Mouse (Mus musculus) spleen, postnatal 10 days (tissue): ENCODE data around the gene Neurod2.

Experiments
- DNase-seq, 2 experiments: peaks; one replicate each; pipeline ENCODE4 v3.0.0; 2021 to 2022; ENCODE audit warnings: low spot score in 2 of 2

Gene Neurod2

DNA sequence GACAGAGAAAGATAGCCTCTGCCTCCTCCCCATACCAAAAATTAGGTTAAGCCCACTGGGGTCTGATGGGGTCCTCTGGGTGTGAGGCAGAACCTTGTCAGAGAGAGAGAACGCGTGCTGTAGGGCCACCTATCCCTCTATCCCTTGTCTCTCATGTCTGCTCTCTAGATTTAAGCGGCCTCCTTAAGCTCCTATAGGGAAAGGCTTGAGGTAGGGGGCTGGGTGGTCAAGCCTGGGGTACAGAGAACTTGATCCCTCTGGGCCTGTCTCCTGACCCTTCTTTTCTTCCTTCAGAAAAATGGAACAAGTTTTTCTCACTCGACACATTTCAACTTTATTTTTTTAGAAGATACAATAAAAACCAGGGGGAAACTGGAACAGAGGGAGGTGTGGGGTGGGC, 3.4 kb upstream of the Neurod2 start:
- DNase-seq = no peak

DNA sequence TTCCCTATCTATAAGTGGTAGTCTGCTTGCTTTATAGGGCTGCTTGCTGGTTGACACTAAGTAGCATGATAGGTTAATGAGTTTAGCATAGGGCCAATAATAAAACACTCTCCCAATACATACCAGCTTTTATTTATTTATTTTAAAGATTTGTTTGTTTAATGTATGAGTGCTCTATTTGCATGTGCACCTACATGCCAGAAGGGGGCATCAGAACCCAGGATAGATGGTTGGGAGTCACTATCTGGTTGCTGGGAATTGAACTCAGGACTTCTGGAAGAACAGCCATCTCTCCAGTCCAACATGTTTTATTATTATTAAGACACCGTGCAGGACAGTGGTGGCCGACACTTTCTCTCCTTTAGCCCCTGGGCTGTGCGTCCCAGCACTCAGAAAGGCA, 2.7 kb upstream of the Neurod2 start:
- no peak for DNase-seq

DNA sequence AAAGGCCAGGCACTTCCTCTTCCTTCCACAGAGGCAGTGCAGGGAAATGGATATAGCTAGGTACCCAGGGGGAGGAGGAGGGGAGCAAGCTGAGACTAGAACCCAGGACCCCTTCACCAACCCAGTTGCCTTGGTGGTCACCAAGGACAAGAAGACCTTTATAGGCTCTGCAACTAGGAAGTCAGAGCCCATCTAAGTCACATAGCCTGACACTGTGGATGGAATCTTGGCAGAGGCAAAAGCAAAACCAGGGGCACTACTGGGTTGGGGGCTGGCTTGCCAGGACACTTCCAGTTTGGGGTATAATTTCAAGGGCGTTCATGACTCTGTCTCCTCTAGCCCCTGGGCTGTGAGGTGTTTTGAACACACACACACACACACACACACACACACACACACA, 2.0 kb upstream of the Neurod2 start:
- no peak for DNase-seq

DNA sequence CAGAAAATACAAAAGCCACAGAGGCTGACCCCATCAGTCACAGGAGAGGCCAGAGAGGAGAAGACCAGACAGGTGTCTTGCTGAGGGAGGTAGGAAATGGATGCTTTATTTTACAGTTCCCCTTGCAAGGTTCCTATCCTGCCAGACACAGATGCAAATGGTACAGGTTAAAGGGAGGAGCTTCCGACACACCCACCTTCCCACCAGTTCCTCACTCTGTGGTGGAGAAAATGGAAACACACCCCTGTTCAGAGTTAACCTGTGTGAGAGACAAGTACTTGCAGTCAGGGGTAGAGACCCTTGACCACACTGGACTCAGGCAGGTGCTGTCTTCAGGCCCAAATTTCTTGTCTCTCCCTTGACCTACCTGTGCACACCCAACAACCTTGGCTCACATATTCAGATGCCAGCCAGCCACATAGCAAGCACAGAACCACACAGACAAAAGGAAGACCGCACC, 1.3 kb upstream of the Neurod2 start:
- no peak for DNase-seq

DNA sequence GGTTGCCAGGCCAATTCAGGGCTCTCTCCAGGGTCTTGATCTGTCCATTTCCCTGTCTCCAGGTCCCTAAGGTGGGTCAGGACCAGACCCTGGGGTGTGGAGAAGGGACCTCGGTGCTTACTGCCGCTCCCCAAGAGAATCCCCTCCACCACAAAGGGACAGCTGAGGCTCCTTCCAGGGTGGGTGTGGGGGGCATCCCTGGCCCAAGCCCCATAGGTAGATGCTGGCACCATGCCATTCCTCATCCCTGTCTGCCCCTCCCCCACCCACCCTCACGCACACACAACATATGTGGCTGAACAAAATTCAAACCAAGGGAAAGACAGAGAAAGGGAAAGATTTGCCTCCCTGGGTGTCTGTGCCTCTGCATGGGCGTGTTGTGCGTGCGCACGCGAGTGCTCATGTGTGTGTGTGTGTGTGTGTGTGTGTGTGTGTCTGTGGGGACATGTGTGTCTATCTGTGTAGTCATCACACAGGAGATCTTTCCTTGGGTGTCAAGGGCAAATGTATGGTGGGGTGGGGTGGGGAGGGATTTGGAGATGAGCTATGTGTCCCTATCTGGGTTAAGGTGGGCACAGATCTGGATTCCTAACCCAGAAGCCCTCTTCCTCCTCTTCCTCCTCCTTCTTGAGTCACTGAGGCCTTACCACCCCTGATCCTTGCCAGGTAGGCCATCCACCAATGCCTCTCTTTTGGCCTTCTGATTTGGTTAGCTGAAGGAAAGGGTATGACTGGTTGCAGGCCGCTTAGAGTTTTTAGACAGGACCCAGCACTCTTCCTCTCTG, 704 bp upstream of the Neurod2 start:
- no peak for DNase-seq

DNA sequence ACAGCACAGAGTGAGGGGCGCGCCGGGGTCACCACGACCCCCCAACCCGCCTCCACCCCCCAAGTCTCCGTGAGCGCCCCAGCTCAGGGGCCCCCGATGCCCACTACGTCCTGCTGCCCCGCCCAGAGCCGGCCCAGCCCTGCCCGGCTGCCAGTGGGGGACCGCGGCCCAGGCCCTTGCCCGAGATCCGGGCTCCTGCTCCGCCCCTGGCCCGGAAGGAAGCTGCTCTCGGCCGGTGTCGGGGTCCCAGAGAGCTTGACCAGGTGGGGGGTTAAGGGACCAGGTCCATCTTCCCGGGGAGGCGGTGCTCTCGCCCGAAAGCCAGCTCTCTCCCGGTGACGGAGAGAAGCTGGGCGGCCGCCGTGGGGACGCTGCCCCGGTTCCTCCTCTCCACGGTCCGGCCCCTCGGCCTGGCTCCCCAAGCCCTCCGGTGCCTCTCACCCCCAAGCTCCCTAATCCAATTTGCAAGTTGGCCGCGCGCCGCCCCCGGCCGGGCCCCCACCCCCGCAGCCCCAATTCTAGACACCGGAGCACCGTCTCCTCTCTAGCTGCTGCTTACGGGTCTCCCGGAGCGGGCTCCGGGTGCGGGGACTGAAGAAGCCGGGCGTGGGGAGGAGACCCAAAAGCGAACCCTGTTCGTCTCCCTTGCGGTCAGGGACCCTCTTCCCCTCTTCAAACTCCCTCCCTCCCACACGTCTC, 928 bp downstream of the Neurod2 start:
- DNase-seq = no peak

DNA sequence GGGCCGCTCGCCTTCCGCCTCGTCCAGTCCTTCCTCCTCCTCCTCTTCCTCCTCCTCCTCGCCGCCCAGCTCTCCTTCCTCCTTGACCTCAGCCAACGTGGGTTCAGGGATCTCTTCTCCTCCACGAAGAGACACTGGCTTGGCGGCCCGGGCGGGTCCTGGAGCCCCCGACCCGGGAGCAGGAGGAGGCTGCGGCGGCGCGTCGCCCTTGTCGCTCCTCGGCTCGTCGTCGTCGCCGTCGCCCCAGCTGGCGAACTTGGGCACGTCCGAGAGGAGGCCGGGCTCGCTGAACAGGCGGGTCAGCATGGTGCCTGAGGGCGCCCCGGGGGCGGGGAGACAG, 1.4 kb downstream of the Neurod2 start:
- no peak for DNase-seq

DNA sequence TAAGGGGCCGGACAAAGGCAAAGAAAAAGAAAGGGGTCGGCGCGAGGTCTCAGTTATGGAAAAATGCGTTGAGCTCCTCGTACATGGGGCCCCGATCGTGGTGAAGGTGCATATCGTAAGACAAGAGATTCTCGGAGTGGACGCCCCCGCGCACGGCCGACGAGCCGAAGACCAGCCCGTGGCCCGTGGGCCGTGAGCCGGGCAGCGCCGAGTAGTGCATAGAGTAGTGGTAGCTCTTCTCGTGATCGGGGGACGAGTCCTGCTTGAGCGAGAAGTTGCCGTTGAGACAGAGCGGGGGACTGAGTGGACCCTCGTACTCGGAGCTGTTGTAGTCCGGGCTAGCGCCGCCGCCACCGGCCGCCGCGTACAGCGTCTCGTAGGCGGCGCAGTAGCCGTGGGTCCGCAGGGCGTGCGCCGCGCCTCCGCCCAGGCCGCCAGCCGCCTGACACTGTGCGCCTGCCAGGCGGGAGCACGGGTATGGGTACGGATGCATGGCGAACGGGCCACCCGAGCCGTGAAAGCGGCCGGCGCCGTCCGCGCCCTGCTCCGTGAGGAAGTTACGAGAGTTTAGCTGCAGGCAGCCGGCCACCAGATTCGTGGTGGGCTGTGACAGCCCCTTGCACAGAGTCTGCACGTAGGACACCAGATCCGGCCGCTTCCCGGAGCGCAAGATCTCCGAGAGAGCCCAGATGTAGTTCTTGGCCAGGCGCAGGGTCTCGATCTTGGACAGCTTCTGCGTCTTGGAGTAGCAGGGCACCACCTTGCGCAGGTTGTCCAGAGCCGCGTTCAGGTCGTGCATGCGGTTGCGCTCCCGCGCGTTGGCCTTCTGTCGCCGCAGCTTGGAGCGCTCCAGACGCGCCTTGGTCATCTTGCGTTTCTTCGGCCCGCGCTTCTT, 2.1 kb downstream of the Neurod2 start:
- DNase-seq = no peak

DNA sequence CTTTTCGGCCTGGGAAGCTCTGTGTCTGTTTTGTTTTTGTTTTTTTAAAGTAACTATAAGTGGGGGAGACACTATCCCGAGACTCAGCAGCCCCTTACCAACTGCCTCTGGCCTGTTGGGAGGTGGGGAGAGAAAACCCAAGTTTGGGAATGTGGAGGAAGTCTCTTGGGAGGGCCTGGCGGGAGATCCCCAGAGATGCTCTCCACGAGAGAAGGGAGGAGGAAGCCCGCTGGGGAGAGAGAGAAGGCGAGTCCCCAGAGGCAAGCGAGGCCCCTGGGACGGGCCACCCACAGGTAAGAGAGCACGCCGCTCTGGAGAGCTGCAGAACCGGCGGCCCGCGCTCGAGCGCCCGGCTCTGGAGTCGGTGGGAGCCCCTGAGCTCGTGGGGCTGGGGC, 2.7 kb downstream of the Neurod2 start:
- DNase-seq = no peak

DNA sequence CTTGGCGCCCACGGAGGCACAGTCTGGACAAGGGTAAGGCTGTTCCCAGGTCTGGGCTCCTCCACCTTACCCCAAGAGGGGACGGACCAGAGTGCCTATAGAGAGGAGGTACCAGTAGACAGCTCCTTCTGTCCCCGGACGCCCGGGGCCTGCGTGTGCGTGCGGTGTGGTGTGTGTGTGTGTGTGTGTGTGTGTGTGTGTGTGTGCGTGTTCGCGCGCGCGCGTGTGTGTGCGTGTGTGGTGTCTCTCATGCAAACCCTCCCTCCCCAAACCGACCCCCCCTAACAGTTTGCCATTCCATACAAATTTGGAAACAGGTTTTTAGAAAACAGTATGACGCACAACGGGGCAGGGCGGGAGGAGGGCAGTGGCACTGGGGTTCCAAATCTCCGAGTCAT, 3.6 kb downstream of the Neurod2 start:
- no peak for DNase-seq

DNA sequence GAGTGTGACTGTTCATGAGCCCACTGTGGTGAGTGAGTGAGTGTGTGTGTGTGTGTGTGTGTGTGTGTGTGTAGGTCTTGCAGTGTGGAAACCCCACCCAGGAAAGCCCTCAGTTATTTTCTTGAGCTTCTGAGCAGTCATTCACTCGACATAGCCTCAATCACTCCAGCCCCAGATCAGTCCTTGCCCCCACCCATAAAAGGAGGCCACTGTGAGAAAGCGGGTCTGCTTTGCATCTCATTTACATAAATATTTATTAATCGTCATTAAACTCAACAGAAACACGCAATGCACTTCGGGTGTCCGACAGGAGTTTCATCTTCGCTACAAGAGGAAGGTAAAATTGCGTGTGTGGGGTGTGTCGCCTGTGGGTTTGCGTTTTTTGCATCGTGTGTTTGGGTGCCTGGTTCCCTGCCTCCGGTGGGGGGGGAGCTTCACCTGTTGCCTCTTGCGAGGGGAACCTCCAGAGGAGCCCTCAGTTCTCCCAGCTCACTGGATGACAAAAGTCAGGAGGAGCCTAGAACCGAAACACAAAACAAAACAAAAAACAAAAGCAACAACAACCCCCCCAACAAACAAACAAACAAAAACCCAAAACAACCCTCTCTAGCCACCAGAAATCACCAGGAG, 4.1 kb downstream of the Neurod2 start:
- no peak for DNase-seq

DNA sequence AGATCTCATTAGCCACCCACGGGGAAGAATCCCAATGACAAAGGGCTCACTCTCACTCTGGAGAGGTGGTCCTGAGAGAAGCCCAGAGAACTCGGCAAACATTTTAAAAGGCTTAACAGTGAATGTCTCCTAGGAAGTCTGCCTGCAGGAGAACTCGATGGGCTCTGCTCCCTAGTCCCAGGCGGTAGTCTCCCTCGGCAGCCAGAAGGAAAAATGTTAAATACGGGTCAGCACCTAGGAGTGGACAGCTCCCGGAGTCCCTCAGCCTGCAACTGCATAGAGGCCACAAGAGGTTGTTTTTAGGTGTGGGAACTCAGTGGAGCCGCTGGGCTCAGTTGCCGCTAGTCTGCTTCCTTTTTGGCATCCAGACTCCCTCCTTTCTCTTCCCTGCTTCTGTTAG, 5.5 kb downstream of the Neurod2 start:
- DNase-seq = no peak

DNA sequence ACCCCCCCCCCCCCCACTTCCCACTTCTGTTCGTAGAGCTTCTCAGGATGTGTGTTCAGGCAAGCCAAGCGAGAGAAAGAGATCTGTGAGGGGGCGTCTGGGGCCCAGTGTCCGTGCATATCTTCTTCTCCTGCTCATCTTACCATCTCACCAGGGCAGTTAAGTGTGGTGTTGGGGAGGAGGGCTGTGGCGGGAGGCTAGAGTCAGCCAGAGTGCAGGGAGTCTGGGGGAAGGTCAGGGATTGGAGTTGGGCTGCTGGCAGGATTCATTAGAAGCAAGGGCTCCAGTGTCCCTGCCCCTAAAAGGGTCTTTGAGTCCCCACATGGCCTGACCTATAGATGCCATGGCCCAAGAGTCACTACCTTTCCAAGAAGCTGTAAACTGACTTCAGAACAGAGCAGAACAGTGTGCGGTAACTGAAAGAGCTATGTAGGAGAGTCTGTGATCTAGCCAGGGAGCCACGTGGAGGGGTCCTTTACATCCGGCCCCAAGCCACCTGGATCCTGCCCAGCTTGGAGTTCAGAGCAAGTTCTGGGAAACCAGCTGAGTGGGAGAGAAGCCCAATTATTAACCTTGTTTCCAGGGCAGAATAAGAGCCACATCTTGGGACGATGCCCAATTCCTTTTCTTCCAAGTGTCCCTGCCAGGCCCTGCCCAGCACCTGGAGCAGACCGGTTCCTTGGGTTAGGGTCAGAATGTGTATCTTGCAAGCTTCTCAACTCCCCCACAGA, 6.1 kb downstream of the Neurod2 start:
- DNase-seq = no peak

DNA sequence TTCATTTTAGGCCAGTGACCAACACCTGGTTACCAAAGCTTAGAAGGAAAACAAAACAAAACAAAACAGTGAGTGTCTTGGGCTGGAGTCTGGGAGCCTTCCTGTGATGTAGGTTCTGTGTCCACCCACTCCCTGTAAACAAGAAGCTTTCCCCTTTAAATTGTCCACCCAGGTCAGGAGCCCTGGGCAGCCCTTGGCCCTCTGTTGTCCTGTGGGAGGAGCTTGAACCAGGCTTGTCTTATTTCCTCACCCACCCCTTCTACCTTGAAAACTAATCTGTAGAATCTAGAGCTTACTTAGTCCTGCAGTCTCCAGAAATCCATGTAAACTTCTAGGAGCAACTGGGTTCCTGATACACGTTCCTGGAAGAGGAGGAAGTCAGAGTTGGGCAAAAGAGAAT, 7.3 kb downstream of the Neurod2 start:
- DNase-seq = no peak

DNA sequence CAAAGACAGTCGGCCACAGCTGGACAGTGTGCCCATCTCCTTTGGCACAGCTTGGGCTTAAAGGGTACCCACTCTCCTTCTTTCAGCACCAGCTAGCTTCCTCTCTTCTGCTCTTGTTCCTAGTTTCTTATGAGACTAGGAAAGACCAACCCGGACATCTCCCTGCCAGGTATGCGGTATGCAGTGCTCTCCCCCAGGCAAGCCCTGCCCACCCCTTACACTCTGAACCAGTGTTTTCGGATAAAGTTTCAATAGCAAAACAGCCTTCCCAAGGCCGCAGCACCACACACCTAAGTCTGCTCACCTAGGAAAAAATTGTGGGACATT, 7.8 kb downstream of the Neurod2 start:
- no peak for DNase-seq

DNA sequence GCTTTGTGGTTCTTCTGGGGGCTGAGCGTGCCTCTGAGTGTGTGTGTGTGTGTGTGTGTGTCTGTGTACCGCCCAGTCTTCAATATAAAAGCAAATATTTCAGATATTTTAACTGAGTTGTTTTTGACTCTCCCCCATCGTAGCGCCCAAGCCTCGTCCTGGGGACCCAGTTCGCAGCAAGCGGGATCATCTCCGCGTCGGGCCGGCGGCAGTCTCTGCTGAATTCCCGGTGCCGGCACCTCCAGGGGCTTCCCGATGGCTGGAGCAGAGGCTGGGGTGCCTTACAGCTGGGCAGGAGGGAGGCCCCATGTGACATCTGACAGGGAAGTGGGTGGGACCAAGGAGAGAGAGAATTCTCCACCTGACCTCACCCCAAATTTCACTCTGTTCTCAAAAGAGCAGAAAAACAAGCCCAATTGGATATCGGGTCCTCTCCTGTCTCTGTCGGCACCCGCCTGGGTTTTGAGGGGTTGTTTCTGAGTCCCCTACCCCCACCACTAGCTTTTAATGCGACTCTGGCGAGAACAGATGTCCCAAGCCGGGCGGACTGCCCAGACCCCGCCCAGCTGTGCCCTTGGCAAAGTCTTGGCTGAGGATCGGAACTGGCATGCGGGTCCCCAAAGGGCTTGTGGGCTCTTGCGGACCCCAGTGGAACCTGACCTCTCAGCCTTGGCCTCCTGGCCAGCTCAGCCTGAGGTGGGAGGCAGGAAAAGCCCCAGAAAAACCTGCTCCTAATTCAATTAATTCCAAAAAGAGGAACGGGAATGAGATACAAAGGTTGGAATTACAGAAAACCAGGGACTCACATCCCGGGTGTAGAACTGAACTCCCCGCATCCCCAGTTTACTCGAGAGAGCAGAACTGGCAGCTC, 8.4 kb downstream of the Neurod2 start:
- DNase-seq = no peak

DNA sequence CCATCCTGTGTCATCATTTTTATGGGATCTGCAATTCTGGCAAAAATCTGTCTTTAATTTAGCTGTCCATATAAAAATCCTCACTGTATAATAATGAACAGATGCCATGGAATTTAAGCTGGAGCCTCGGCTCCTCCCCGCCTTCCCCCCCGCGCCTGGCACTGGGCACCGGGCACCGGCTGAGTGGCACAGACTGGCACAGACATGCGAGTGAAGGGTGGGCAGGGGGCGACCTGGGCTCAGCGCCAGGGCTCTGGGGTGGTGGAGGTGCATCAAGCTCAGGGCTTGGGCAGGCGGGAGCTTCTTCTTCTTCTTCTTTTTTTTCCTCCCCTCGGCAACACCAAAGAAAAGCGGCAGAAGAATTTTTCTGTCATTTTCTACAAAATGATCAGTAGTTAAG, 9.1 kb downstream of the Neurod2 start:
- no peak for DNase-seq

DNA sequence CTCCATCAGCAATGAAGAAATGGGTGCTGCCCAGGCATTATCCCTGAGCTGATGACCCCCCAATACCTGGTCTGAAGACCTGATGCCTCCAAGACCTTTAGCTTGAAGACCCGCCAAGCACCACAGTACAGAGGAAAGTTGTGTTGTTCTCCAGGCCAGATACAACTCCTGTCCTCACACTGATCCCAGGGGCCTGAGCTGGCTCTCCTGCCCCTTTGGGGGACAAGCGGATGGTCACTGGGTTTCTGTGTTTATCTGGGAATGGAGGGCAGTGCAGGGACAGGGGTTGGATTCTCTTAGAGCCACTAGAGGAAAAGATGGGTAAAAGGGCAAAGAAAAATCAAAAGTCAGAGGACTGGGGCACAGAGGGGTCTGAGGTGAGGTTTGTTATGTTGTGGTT, 9.5 kb downstream of the Neurod2 start:
- no peak for DNase-seq

DNA sequence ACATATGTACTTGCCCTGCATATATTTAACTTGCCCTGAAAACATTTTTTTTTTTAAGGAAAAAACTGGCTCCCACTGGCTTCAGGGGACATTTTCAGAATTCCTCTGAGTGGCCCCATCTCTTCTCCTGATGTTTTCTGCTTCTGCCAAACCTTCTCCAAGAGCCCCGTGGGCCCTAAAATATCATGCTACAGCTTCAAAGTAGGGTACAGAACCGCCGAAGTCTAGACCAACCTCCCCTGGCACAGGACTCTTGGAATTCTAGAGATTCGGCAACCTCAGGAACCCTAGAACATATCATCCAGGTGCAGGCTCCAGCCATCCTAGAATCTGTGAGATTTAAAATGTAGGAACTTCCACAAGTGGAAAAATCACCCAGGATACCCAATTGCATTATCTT, 9.9 kb downstream of the Neurod2 start:
- DNase-seq = no peak

DNA sequence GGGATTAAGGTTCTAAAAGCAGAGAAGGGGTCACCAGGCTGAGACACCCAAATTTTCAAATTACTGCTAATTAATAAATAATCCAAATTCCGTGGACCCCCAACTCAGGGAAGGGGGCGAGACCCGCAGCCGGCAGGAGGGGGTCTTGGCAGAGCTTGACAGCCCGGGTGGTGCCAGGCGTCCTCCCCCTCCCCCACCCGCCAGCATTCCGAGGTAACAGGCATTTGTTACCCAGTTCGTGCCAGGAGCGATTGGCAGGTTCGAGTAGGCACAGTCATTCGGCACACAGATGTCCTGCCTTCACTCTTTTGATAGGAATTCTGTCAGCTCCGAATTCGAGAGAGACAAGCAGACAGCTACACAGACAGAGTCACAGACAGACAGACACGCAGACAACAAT, 10.3 kb downstream of the Neurod2 start:
- no peak for DNase-seq
